Mouse (Mus musculus): ENCODE data around the gene Arhgef10l. TPM values are rescaled to one million over a fixed set of nuclear protein-coding genes. Genes with fewer than 3 reads are reported as not detected.
A peak's percentile ranks its signal among the peaks of the same experiment; 100 is the strongest.

Gene Arhgef10l
- polyA plus RNA-seq, 1 experiment from 2014 or later = 5.4 TPM

GRCm38 (mm10) chr4:140653835-140654583 lies 11.8 kb downstream of the Arhgef10l start:
- H3K4me2 ChIP-seq (replicated peaks; ENCODE audit: low read depth) = no peak overlapping the region
- H3K9ac ChIP-seq (ENCODE audit: low read depth, low read length) = no peak overlapping the region
- no peak overlapping the region for H3K27ac ChIP-seq (ENCODE audit: low read depth, low read length)
- H3K4me1 ChIP-seq (replicated peaks; ENCODE audit: control insufficient read depth, insufficient read depth, low read length) = no peaks in the 10 kb centered on the region
- no peaks in the 10 kb centered on the region for H3K9me3 ChIP-seq (ENCODE audit: control insufficient read depth)
- ATAC-seq = no peak
- 40% methylated on average over 14 of the region's 14 CpGs for WGBS
- H3K27me3 ChIP-seq (replicated peaks; ENCODE audit: control insufficient read depth, insufficient read depth, low read length) = peaks cover 8% of the 10 kb centered on the region
- H3K4me3 ChIP-seq (ENCODE audit: low read depth, low read length) = no peak overlapping the region
- H3K36me3 ChIP-seq (ENCODE audit: control insufficient read depth, insufficient read depth) = no peaks in the 10 kb centered on the region
- TF ChIP-seq CTCF (IDR thresholded peaks at IDR 0.05; ENCODE audit: low read depth) = no peak

- no peaks in the 10 kb centered on the region for H3K36me3 ChIP-seq (ENCODE audit: control insufficient read depth, insufficient read depth)
- peaks cover 43% of the 10 kb centered on the region for H3K27me3 ChIP-seq (replicated peaks; ENCODE audit: control insufficient read depth, insufficient read depth, low read length)
- no peak overlapping the region; the same call in 1 of the 2 replicates for H3K4me2 ChIP-seq (replicated peaks; ENCODE audit: low read depth)
- H3K4me3 ChIP-seq (ENCODE audit: low read depth, low read length) = no peak overlapping the region
- H3K9ac ChIP-seq (ENCODE audit: low read depth, low read length) = no peak overlapping the region
- no peak for ATAC-seq
- H3K9me3 ChIP-seq (ENCODE audit: control insufficient read depth) = no peaks in the 10 kb centered on the region
- H3K4me1 ChIP-seq (replicated peaks; ENCODE audit: control insufficient read depth, insufficient read depth, low read length) = peaks cover 5% of the 10 kb centered on the region; the same call in 1 of the 2 replicates
- no peak overlapping the region for H3K27ac ChIP-seq (ENCODE audit: low read depth, low read length)
- WGBS = 56% methylated on average over 1 of the region's 1 CpGs
- no peak for TF ChIP-seq CTCF (IDR thresholded peaks at IDR 0.05; ENCODE audit: low read depth)
Observed at GRCm38 (mm10) chr4:140649731-140650130, 16.1 kb downstream of the Arhgef10l start.

GRCm38 (mm10) chr4:140649207-140649591 lies 16.6 kb downstream of the Arhgef10l start:
- no peak for TF ChIP-seq CTCF (IDR thresholded peaks at IDR 0.05; ENCODE audit: low read depth)

GRCm38 (mm10) chr4:140648443-140649206 lies 17.2 kb downstream of the Arhgef10l start:
- peak; percentile 46; the same call in 1 of the 2 replicates for ATAC-seq
- peak overlapping the region; percentile 51 for H3K4me3 ChIP-seq (ENCODE audit: low read depth, low read length)
- peak overlapping the region; percentile 79 for H3K27ac ChIP-seq (ENCODE audit: low read depth, low read length)
- H3K27me3 ChIP-seq (replicated peaks; ENCODE audit: control insufficient read depth, insufficient read depth, low read length) = peaks cover 46% of the 10 kb centered on the region
- 1% methylated on average over 47 of the region's 50 CpGs for WGBS
- peaks cover 5% of the 10 kb centered on the region; the same call in 1 of the 2 replicates for H3K4me1 ChIP-seq (replicated peaks; ENCODE audit: control insufficient read depth, insufficient read depth, low read length)
- H3K9ac ChIP-seq (ENCODE audit: low read depth, low read length) = peak overlapping the region; percentile 68
- H3K4me2 ChIP-seq (replicated peaks; ENCODE audit: low read depth) = peak overlapping the region; percentile 75
- no peaks in the 10 kb centered on the region for H3K36me3 ChIP-seq (ENCODE audit: control insufficient read depth, insufficient read depth)
- 0 out of 2 replicates have a peak, but pooled peaks have one; percentile 2 for TF ChIP-seq CTCF (IDR thresholded peaks at IDR 0.05; ENCODE audit: low read depth)
- H3K9me3 ChIP-seq (ENCODE audit: control insufficient read depth) = no peaks in the 10 kb centered on the region

More at GRCm38 (mm10) chr4:140649207-140649591, 16.6 kb downstream of the Arhgef10l start:
- 0 out of 2 replicates have a peak overlapping the region, but pooled peaks have one; percentile 79 for H3K27ac ChIP-seq (ENCODE audit: low read depth, low read length)
- peak; percentile 63 for ATAC-seq
- peaks cover 47% of the 10 kb centered on the region for H3K27me3 ChIP-seq (replicated peaks; ENCODE audit: control insufficient read depth, insufficient read depth, low read length)
- peak overlapping the region; percentile 75 for H3K4me2 ChIP-seq (replicated peaks; ENCODE audit: low read depth)
- H3K36me3 ChIP-seq (ENCODE audit: control insufficient read depth, insufficient read depth) = no peaks in the 10 kb centered on the region
- WGBS = 13% methylated on average over 9 of the region's 9 CpGs
- H3K4me3 ChIP-seq (ENCODE audit: low read depth, low read length) = peak overlapping the region; percentile 51
- H3K4me1 ChIP-seq (replicated peaks; ENCODE audit: control insufficient read depth, insufficient read depth, low read length) = peaks cover 5% of the 10 kb centered on the region; the same call in 1 of the 2 replicates
- no peaks in the 10 kb centered on the region for H3K9me3 ChIP-seq (ENCODE audit: control insufficient read depth)
- H3K9ac ChIP-seq (ENCODE audit: low read depth, low read length) = no peak overlapping the region

GRCm38 (mm10) chr4:140647711-140648421 lies 17.9 kb downstream of the Arhgef10l start:
- 10% methylated on average over 12 of the region's 12 CpGs for WGBS
- no peaks in the 10 kb centered on the region for H3K36me3 ChIP-seq (ENCODE audit: control insufficient read depth, insufficient read depth)
- peak; percentile 19; the same call in 1 of the 2 replicates for ATAC-seq
- H3K4me2 ChIP-seq (replicated peaks; ENCODE audit: low read depth) = peak overlapping the region; percentile 75
- no peaks in the 10 kb centered on the region for H3K9me3 ChIP-seq (ENCODE audit: control insufficient read depth)
- H3K4me3 ChIP-seq (ENCODE audit: low read depth, low read length) = peak overlapping the region; percentile 51
- no peak overlapping the region for H3K27ac ChIP-seq (ENCODE audit: low read depth, low read length)
- peak overlapping the region; percentile 68 for H3K9ac ChIP-seq (ENCODE audit: low read depth, low read length)
- peaks cover 44% of the 10 kb centered on the region for H3K27me3 ChIP-seq (replicated peaks; ENCODE audit: control insufficient read depth, insufficient read depth, low read length)
- peaks cover 5% of the 10 kb centered on the region; the same call in 1 of the 2 replicates for H3K4me1 ChIP-seq (replicated peaks; ENCODE audit: control insufficient read depth, insufficient read depth, low read length)
- TF ChIP-seq CTCF (IDR thresholded peaks at IDR 0.05; ENCODE audit: low read depth) = no peak
